Mouse (Mus musculus): ENCODE data around the gene Lpp. TPM values are rescaled to one million over a fixed set of nuclear protein-coding genes. Genes with fewer than 3 reads are reported as not detected.

The Lpp gene
- polyA plus RNA-seq, 1 experiment: 15.0 TPM

GRCm38 (mm10) chr16:24830939-24831338 is 437.6 kb downstream of the Lpp start:
- Histone ChIP-seq H3K27me3 (ENCODE audit: control insufficient read depth, insufficient read depth, low read length) (no peaks in the 10 kb centered on the region), H3K27ac (ENCODE audit: control insufficient read depth, insufficient read depth, low read length) (no peak overlapping the region), H3K36me3 (ENCODE audit: control insufficient read depth, insufficient read depth, low read length) (no peaks in the 10 kb centered on the region), H3K4me1 (replicated peaks; ENCODE audit: control insufficient read depth, insufficient read depth, low read length) (peaks cover 6% of the 10 kb centered on the region), H3K4me3 (ENCODE audit: control insufficient read depth, insufficient read depth, low read length) (no peak overlapping the region)
- 82% methylated on average over 7 of the region's 7 CpGs for WGBS
- TF ChIP-seq POLR2A (IDR thresholded peaks at IDR 0.05; ENCODE audit: control insufficient read depth, extremely low read depth, insufficient read depth, low read length, poor library complexity) (no peak), CTCF (IDR thresholded peaks at IDR 0.05; ENCODE audit: borderline replicate concordance, control insufficient read depth, extremely low read depth, insufficient read depth, low read length, poor library complexity) (no peak)
- DNase-seq: no peak

GRCm38 (mm10) chr16:24833221-24833620 is 439.9 kb downstream of the Lpp start:
- DNase-seq: no peak
- Histone ChIP-seq H3K4me1 (replicated peaks; ENCODE audit: control insufficient read depth, insufficient read depth, low read length) (no peaks in the 10 kb centered on the region), H3K36me3 (ENCODE audit: control insufficient read depth, insufficient read depth, low read length) (no peaks in the 10 kb centered on the region), H3K27me3 (ENCODE audit: control insufficient read depth, insufficient read depth, low read length) (no peaks in the 10 kb centered on the region), H3K4me3 (ENCODE audit: control insufficient read depth, insufficient read depth, low read length) (no peak overlapping the region), H3K27ac (ENCODE audit: control insufficient read depth, insufficient read depth, low read length) (no peak overlapping the region)
- WGBS: 95% methylated on average over 8 of the region's 8 CpGs
- TF ChIP-seq CTCF (IDR thresholded peaks at IDR 0.05; ENCODE audit: borderline replicate concordance, control insufficient read depth, extremely low read depth, insufficient read depth, low read length, poor library complexity) (no peak), POLR2A (IDR thresholded peaks at IDR 0.05; ENCODE audit: control insufficient read depth, extremely low read depth, insufficient read depth, low read length, poor library complexity) (no peak)

- Histone ChIP-seq H3K27ac (ENCODE audit: control insufficient read depth, insufficient read depth, low read length) (no peak overlapping the region), H3K36me3 (ENCODE audit: control insufficient read depth, insufficient read depth, low read length) (no peaks in the 10 kb centered on the region), H3K4me1 (replicated peaks; ENCODE audit: control insufficient read depth, insufficient read depth, low read length) (no peaks in the 10 kb centered on the region), H3K4me3 (ENCODE audit: control insufficient read depth, insufficient read depth, low read length) (no peak overlapping the region), H3K27me3 (ENCODE audit: control insufficient read depth, insufficient read depth, low read length) (no peaks in the 10 kb centered on the region)
- no peak for DNase-seq
- no peak for TF ChIP-seq POLR2A (IDR thresholded peaks at IDR 0.05; ENCODE audit: control insufficient read depth, extremely low read depth, insufficient read depth, low read length, poor library complexity)
- TF ChIP-seq CTCF (IDR thresholded peaks at IDR 0.05; ENCODE audit: borderline replicate concordance, control insufficient read depth, extremely low read depth, insufficient read depth, low read length, poor library complexity): no peak
- WGBS: 98% methylated on average over 9 of the region's 9 CpGs
These were observed 441.2 kb downstream of the Lpp start for GRCm38 (mm10) chr16:24834536-24834935.

GRCm38 (mm10) chr16:24836550-24836949 is 443.2 kb downstream of the Lpp start:
- Histone ChIP-seq H3K4me3 (ENCODE audit: control insufficient read depth, insufficient read depth, low read length) (no peak overlapping the region), H3K36me3 (ENCODE audit: control insufficient read depth, insufficient read depth, low read length) (no peaks in the 10 kb centered on the region)
- WGBS: 88% methylated on average over 5 of the region's 5 CpGs

GRCm38 (mm10) chr16:24839018-24839417 is 445.7 kb downstream of the Lpp start:
- Histone ChIP-seq H3K27ac (ENCODE audit: control insufficient read depth, insufficient read depth, low read length) (no peak overlapping the region), H3K4me3 (ENCODE audit: control insufficient read depth, insufficient read depth, low read length) (no peak overlapping the region), H3K4me1 (replicated peaks; ENCODE audit: control insufficient read depth, insufficient read depth, low read length) (no peaks in the 10 kb centered on the region), H3K36me3 (ENCODE audit: control insufficient read depth, insufficient read depth, low read length) (no peaks in the 10 kb centered on the region), H3K27me3 (ENCODE audit: control insufficient read depth, insufficient read depth, low read length) (no peaks in the 10 kb centered on the region)
- DNase-seq: no peak
- 100% methylated on average over 1 of the region's 1 CpGs for WGBS
- TF ChIP-seq POLR2A (IDR thresholded peaks at IDR 0.05; ENCODE audit: control insufficient read depth, extremely low read depth, insufficient read depth, low read length, poor library complexity) (no peak), CTCF (IDR thresholded peaks at IDR 0.05; ENCODE audit: borderline replicate concordance, control insufficient read depth, extremely low read depth, insufficient read depth, low read length, poor library complexity) (no peak)

More at GRCm38 (mm10) chr16:24836550-24836949, 443.2 kb downstream of the Lpp start:
- DNase-seq: no peak
- H3K27ac ChIP-seq (ENCODE audit: control insufficient read depth, insufficient read depth, low read length): no peak overlapping the region
- H3K4me1 ChIP-seq (replicated peaks; ENCODE audit: control insufficient read depth, insufficient read depth, low read length): no peaks in the 10 kb centered on the region
- no peaks in the 10 kb centered on the region for H3K27me3 ChIP-seq (ENCODE audit: control insufficient read depth, insufficient read depth, low read length)
- TF ChIP-seq CTCF (IDR thresholded peaks at IDR 0.05; ENCODE audit: borderline replicate concordance, control insufficient read depth, extremely low read depth, insufficient read depth, low read length, poor library complexity): no peak
- TF ChIP-seq POLR2A (IDR thresholded peaks at IDR 0.05; ENCODE audit: control insufficient read depth, extremely low read depth, insufficient read depth, low read length, poor library complexity): no peak

GRCm38 (mm10) chr16:24840073-24840472 is 446.8 kb downstream of the Lpp start:
- Histone ChIP-seq H3K36me3 (ENCODE audit: control insufficient read depth, insufficient read depth, low read length) (no peaks in the 10 kb centered on the region), H3K27ac (ENCODE audit: control insufficient read depth, insufficient read depth, low read length) (no peak overlapping the region), H3K27me3 (ENCODE audit: control insufficient read depth, insufficient read depth, low read length) (no peaks in the 10 kb centered on the region), H3K4me1 (replicated peaks; ENCODE audit: control insufficient read depth, insufficient read depth, low read length) (no peaks in the 10 kb centered on the region), H3K4me3 (ENCODE audit: control insufficient read depth, insufficient read depth, low read length) (no peak overlapping the region)
- WGBS: 92% methylated on average over 5 of the region's 5 CpGs
- TF ChIP-seq POLR2A (IDR thresholded peaks at IDR 0.05; ENCODE audit: control insufficient read depth, extremely low read depth, insufficient read depth, low read length, poor library complexity) (no peak), CTCF (IDR thresholded peaks at IDR 0.05; ENCODE audit: borderline replicate concordance, control insufficient read depth, extremely low read depth, insufficient read depth, low read length, poor library complexity) (no peak)
- no peak for DNase-seq

- 94% methylated on average over 1 of the region's 1 CpGs for WGBS
- Histone ChIP-seq H3K36me3 (ENCODE audit: control insufficient read depth, insufficient read depth, low read length) (no peaks in the 10 kb centered on the region), H3K4me1 (replicated peaks; ENCODE audit: control insufficient read depth, insufficient read depth, low read length) (no peaks in the 10 kb centered on the region), H3K27me3 (ENCODE audit: control insufficient read depth, insufficient read depth, low read length) (no peaks in the 10 kb centered on the region), H3K4me3 (ENCODE audit: control insufficient read depth, insufficient read depth, low read length) (no peak overlapping the region), H3K27ac (ENCODE audit: control insufficient read depth, insufficient read depth, low read length) (no peak overlapping the region)
- DNase-seq: no peak
- TF ChIP-seq CTCF (IDR thresholded peaks at IDR 0.05; ENCODE audit: borderline replicate concordance, control insufficient read depth, extremely low read depth, insufficient read depth, low read length, poor library complexity) (no peak), POLR2A (IDR thresholded peaks at IDR 0.05; ENCODE audit: control insufficient read depth, extremely low read depth, insufficient read depth, low read length, poor library complexity) (no peak)
These were observed 452.8 kb downstream of the Lpp start for GRCm38 (mm10) chr16:24846141-24846540.

All from thymus, adult 2 months (tissue).